Mouse (Mus musculus): ENCODE results near the gene Gm11034.

GRCm38 (mm10) chr8:72257171-72257901 lies 43.9 kb upstream of the Gm11034 start:
- TF ChIP-seq MYOG (IDR thresholded peaks at IDR 0.05; ENCODE audit: control insufficient read depth, extremely low read depth, insufficient read length) (no peak), CTCF (IDR thresholded peaks at IDR 0.05; ENCODE audit: control insufficient read depth, insufficient read depth, insufficient read length) (no peak), FOSL1 (IDR thresholded peaks at IDR 0.05; ENCODE audit: insufficient read depth, low read length, poor library complexity, severe bottlenecking) (no peak), USF1 (IDR thresholded peaks at IDR 0.05; ENCODE audit: low read depth) (no peak), MAX (IDR thresholded peaks at IDR 0.05) (no peak)

Measured in C2C12 (cell line).